Mouse (Mus musculus) bone marrow, adult 2 months (tissue): ENCODE measurements at regions not wholly inside any gene's neighbourhood (a gene's known extent, or its start where the extent isn't known, plus 50 kb on each side); places are given as distances from the start of the nearest gene placed in this dataset.

Experiments used
- H3K27ac ChIP-seq: fragments of 200-500 bp; 2 replicates; pipeline ENCODE4 v1.5.1; 2012; ENCODE audit warnings: low read depth, mild to moderate bottlenecking, control low read depth, inconsistent platforms, low read length; ENCODE audit not compliant: control insufficient read depth, poor library complexity, insufficient read depth
- H3K4me1 ChIP-seq: fragments of 200-500 bp; 2 replicates; pipeline ENCODE4 v1.6.1; 2011; ENCODE audit warnings: low read length; ENCODE audit not compliant: control insufficient read depth, insufficient read depth
- H3K4me3 ChIP-seq: fragments of 200-500 bp; replicated peaks from 2 replicates; pipeline ENCODE3; 2011; ENCODE audit warnings: mild to moderate bottlenecking, low read depth, low read length, control low read depth; ENCODE audit not compliant: control insufficient read depth
- CTCF ChIP-seq: fragments of 200-500 bp; IDR thresholded peaks from 2 replicates; pipeline ENCODE4 v1.5.1; 2011; ENCODE audit warnings: low read length, control low read depth; ENCODE audit not compliant: control insufficient read depth, insufficient read depth
- POLR2A ChIP-seq: fragments of 200-500 bp; IDR thresholded peaks from 2 replicates; pipeline ENCODE4 v1.6.1; 2011; ENCODE audit warnings: low read depth, mild to moderate bottlenecking, control low read depth, low read length, borderline replicate concordance; ENCODE audit not compliant: control insufficient read depth
- WGBS: fragments of 180-500 bp; shearing (Covaris S2); methylation state at CpG from one replicate; pipeline ENCODE4 v1.1.7; 2018; 5-methylcytosine and 5-hydroxymethylcytosine counted together

- WGBS: 79% methylated on average over 5 of the region's 5 CpGs
- Histone ChIP-seq H3K27ac (no peak overlapping the region), H3K4me1 (no peaks in the 10 kb centered on the region), H3K4me3 (no peak overlapping the region)
- TF ChIP-seq POLR2A (no peak), CTCF (no peak)
Observed at GRCm38 (mm10) chr16:78641717-78642116, 65.2 kb upstream of the D16Ertd472e start.

DNA sequence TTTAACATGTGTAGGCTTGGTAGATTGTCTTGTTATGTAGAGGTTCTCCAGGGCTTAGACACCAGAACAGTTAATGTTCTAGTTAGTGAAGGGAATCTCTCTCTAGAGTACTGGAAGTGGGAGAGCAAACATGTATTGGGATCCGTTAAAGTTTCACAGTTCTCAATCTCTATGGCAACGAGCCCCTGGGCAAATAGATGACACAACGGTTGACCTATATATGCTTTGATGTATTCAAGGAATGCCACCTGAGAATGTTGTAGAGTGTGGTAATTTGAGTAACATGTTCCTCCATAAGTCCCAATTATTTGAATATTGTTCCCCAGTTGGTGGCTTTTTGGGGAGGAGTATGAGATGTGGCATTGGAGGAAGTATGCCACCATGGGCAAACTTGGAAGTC lies 64.7 kb upstream of the D16Ertd472e start:
- no peak overlapping the region for H3K4me3 ChIP-seq
- no peak for TF ChIP-seq POLR2A
- 79% methylated on average over 3 of the region's 3 CpGs for WGBS
- no peak overlapping the region for H3K27ac ChIP-seq
- H3K4me1 ChIP-seq: no peaks in the 10 kb centered on the region

DNA sequence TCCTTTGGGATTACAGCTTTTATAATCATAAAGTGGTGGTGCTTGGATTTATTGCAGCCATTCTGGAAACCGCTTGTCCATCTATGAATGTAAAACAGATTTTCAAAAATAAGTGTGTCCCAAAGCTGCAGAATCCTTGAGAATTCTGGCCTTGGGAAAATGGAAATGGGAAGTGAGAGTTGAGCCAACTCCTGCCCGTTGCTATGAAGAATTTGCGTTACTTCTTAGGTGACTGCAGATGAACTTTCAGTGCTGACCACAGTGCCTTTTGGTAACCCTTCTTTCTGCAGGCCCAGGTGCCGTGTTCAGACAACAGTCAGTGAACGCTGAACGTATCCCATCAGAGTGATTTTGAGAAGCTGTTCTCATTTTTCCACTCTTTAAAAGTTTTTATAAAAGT lies 60.9 kb upstream of the D16Ertd472e start:
- 76% methylated on average over 6 of the region's 6 CpGs for WGBS
- TF ChIP-seq CTCF (no peak), POLR2A (no peak)
- no peak overlapping the region for H3K27ac ChIP-seq

GRCm38 (mm10) chr16:78637015-78637414 lies 60.5 kb upstream of the D16Ertd472e start:
- no peak for TF ChIP-seq POLR2A
- no peak for TF ChIP-seq CTCF
- H3K4me1 ChIP-seq: no peaks in the 10 kb centered on the region
- no peak overlapping the region for H3K27ac ChIP-seq
- 37% methylated on average over 5 of the region's 5 CpGs for WGBS
- H3K4me3 ChIP-seq: no peak overlapping the region

More for the DNA sequence above, 60.9 kb upstream of the D16Ertd472e start:
- no peaks in the 10 kb centered on the region for H3K4me1 ChIP-seq
- no peak overlapping the region for H3K4me3 ChIP-seq

DNA sequence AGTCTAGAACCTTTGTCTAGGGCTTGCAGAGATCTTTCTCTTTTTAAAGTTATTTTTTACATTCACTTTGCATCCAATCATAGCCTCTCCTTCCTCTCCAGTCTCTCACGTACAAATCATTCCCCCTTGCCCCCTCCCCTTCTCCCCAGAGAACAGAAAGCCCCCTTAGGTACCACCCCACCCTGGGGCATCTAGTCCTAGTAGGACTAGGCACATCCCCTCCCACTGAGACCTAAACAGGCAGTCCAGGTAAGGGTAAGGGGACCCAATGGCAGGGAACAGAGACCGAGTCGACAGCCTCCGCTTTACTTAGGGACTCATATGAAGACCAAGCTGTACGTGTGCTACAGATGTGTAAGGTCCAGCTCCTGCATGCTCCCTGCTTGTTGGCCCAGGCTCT lies 59.3 kb upstream of the D16Ertd472e start:
- no peaks in the 10 kb centered on the region for H3K4me1 ChIP-seq
- 71% methylated on average over 5 of the region's 5 CpGs for WGBS
- no peak overlapping the region for H3K27ac ChIP-seq
- H3K4me3 ChIP-seq: no peak overlapping the region
- TF ChIP-seq POLR2A: no peak
- TF ChIP-seq CTCF: no peak

GRCm38 (mm10) chr16:78635257-78635656 lies 58.7 kb upstream of the D16Ertd472e start:
- Histone ChIP-seq H3K4me3 (no peak overlapping the region), H3K4me1 (no peaks in the 10 kb centered on the region), H3K27ac (no peak overlapping the region)
- TF ChIP-seq POLR2A: no peak
- peak; percentile 67 for TF ChIP-seq CTCF
- WGBS: 18% methylated on average over 8 of the region's 8 CpGs

- Histone ChIP-seq H3K4me3 (no peak overlapping the region), H3K4me1 (no peaks in the 10 kb centered on the region), H3K27ac (no peak overlapping the region)
- TF ChIP-seq POLR2A (no peak), CTCF (no peak)
- WGBS: 75% methylated on average over 5 of the region's 5 CpGs
Observed at GRCm38 (mm10) chr16:78631797-78632196, 55.3 kb upstream of the D16Ertd472e start.

- Histone ChIP-seq H3K4me1 (no peaks in the 10 kb centered on the region), H3K4me3 (no peak overlapping the region), H3K27ac (no peak overlapping the region)
- 30% methylated on average over 2 of the region's 2 CpGs for WGBS
- TF ChIP-seq CTCF (no peak), POLR2A (no peak)
Observed at GRCm38 (mm10) chr16:78626803-78627202, 50.3 kb upstream of the D16Ertd472e start.
